Mouse (Mus musculus) bone marrow, adult 2 months (tissue): ENCODE measurements around the gene Plxnb1. TPM values are rescaled to one million over a fixed set of nuclear protein-coding genes. Genes with fewer than 3 reads are reported as not detected.
"Not testable (repeated sequence)": the region's sequence is repeated elsewhere in the genome, so short reads cannot be mapped to it uniquely, and the experiment has no call there.

Experiments
- H3K27ac ChIP-seq: fragments of 200-500 bp; 2 replicates; pipeline ENCODE4 v1.5.1; 2012; ENCODE audit warnings: low read depth, mild to moderate bottlenecking, control low read depth, inconsistent platforms, low read length; ENCODE audit not compliant: control insufficient read depth, poor library complexity, insufficient read depth
- H3K4me1 ChIP-seq: fragments of 200-500 bp; 2 replicates; pipeline ENCODE4 v1.6.1; 2011; ENCODE audit warnings: low read length; ENCODE audit not compliant: control insufficient read depth, insufficient read depth
- H3K4me3 ChIP-seq: fragments of 200-500 bp; replicated peaks from 2 replicates; pipeline ENCODE3; 2011; ENCODE audit warnings: mild to moderate bottlenecking, low read depth, low read length, control low read depth; ENCODE audit not compliant: control insufficient read depth
- CTCF ChIP-seq: fragments of 200-500 bp; IDR thresholded peaks from 2 replicates; pipeline ENCODE4 v1.5.1; 2011; ENCODE audit warnings: low read length, control low read depth; ENCODE audit not compliant: control insufficient read depth, insufficient read depth
- POLR2A ChIP-seq: fragments of 200-500 bp; IDR thresholded peaks from 2 replicates; pipeline ENCODE4 v1.6.1; 2011; ENCODE audit warnings: low read depth, mild to moderate bottlenecking, control low read depth, low read length, borderline replicate concordance; ENCODE audit not compliant: control insufficient read depth
- WGBS: fragments of 180-500 bp; shearing (Covaris S2); methylation state at CpG from one replicate; pipeline ENCODE4 v1.1.7; 2018; 5-methylcytosine and 5-hydroxymethylcytosine counted together
- polyA plus RNA-seq: library from polyadenylated mRNA; stranded (reverse); fragments of >200 nt; gene quantifications from 2 replicates; pipeline ENCODE4 v1.2.4, GENCODE M21; 2011; ENCODE audit warnings: low replicate concordance; ENCODE audit not compliant: missing spikeins, insufficient read depth, insufficient read length

Plxnb1 gene
- polyA plus RNA-seq, 1 experiment: 1.1 TPM

DNA sequence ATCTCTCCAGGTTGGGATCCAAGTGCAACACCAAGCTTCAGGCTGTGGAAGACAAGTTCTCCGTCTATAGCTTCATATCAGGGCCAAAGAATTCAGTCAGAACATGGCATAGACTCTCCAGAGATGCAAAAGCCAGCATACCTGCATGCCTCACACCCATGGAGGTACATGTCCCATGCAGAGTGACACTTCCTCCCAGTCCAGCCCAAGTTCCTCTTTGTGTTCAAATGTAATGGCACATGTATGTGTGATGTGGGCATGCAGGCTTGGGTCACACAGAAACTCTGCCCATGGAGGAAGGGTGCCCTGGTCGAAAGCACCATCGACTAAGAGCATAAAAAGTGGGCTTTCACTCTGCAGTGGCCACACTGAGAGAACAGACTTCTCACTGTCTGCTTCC, 29.0 kb downstream of the Plxnb1 start:
- no peak overlapping the region for H3K27ac ChIP-seq
- TF ChIP-seq CTCF (no peak), POLR2A (no peak)
- H3K4me3 ChIP-seq: no peak overlapping the region
- H3K4me1 ChIP-seq: no peaks in the 10 kb centered on the region
- WGBS: 69% methylated on average over 3 of the region's 3 CpGs

DNA sequence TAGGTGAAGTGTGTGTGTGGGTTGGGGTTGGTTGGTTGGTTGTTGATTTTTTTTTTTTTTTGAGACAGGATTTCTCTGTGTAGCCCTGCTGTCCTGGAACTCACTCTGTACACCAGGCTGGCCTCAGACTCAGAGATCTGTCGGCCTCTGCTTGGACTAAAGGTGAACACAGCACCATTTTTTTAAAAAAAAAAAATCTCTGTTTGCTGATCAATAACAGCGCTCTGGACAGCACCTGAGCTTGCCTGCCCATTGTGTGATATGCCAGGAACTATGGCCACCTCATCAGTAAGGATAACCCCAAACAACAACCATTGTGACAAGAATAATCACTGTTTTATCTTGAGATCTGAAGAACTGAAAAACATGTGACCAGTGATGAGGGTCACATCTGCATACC, 29.9 kb downstream of the Plxnb1 start:
- no peaks in the 10 kb centered on the region for H3K4me1 ChIP-seq
- WGBS: 82% methylated on average over 2 of the region's 2 CpGs
- H3K27ac ChIP-seq: no peak overlapping the region

DNA sequence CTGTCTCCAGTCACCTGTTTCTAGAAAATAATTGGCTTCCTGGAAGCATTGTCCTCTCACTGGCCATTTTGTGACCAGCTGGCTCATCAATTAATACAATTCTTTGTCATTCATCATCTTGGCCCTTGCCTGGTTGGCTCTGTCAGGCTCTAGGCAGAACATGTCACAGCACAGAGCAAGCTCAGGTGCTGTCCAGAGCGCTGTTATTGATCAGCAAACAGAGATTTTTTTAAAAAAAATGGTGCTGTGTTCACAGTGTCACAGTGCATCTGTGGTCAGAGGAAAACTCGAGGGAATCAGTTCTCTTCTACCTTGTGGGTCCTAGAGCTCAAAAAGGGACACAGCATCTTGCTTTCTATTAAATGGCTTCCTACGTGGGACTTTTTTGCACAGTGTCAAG, 30.3 kb downstream of the Plxnb1 start:
- Histone ChIP-seq H3K4me1 (no peaks in the 10 kb centered on the region), H3K4me3 (no peak overlapping the region), H3K27ac (no peak overlapping the region)
- TF ChIP-seq CTCF: no peak
- WGBS: 60% methylated on average over 3 of the region's 3 CpGs

More for the DNA sequence above, 29.9 kb downstream of the Plxnb1 start:
- no peak for TF ChIP-seq CTCF
- TF ChIP-seq POLR2A: no peak
- H3K4me3 ChIP-seq: no peak overlapping the region

DNA sequence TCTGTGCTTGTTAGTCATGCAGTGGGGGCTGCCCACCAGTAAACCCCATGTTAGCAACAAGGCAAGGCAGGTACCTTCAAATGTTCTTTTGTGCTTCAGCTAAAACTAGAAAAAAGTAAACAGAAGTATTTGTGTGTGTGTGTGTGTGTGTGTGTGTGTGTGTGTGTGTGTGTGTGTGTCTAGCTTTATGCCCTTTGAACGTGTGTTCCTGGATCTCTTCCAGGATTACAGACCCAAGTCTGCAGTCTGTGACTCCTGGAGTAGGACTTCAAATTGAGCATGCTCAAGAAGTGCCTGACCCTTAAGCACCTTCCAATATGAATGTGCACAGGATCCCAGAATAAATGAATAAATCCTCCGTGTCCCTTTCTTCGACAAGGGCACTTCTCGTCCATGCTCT, 31.9 kb downstream of the Plxnb1 start:
- no peaks in the 10 kb centered on the region for H3K4me1 ChIP-seq
- no peak overlapping the region for H3K27ac ChIP-seq
- 80% methylated on average over 4 of the region's 4 CpGs for WGBS
- no peak overlapping the region for H3K4me3 ChIP-seq
- no peak for TF ChIP-seq CTCF
- TF ChIP-seq POLR2A: no peak

DNA sequence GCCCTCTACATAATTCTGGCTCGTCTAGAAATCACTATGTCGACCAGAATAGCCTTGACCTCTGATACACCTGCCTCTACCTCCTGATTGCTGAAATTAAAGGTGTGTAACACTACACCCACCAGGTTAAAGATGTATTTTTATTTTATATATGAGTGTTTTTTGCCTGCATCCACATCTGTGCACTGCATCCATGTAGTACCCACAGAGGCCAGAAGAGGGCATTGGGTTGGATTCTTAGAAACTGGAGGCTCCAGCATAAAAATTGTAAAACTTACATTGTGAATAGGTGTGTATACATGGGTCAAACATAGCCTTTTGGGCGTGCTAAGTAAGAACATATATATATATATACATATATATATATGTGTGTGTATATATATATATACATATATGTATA, 33.0 kb downstream of the Plxnb1 start:
- Histone ChIP-seq H3K27ac (no peak overlapping the region), H3K4me1 (no peaks in the 10 kb centered on the region), H3K4me3 (no peak overlapping the region)
- TF ChIP-seq CTCF: no peak
- TF ChIP-seq POLR2A: no peak
- 46% methylated on average over 3 of the region's 3 CpGs for WGBS

DNA sequence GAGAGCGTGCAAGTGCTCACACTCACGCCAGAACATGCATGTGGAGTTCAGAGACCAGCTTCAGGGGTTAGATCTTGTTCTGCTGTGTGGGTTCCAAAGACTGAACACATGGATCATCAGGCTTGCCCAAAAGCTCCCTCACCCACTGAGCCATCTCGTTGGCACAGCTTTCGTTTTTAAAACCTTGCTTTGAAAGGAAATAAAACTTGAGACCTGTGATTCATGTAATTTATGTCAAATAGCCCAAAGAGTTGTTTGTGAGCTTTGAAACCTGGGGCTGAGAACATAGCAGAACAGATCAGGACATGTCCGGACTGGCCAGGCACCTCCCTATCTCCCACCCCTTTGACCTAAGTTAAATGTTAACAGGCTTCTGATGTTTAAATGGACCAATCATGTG, 34.9 kb downstream of the Plxnb1 start:
- 78% methylated on average over 5 of the region's 5 CpGs for WGBS
- H3K4me3 ChIP-seq: no peak overlapping the region
- H3K4me1 ChIP-seq: no peaks in the 10 kb centered on the region
- no peak for TF ChIP-seq POLR2A
- no peak for TF ChIP-seq CTCF
- no peak overlapping the region for H3K27ac ChIP-seq

DNA sequence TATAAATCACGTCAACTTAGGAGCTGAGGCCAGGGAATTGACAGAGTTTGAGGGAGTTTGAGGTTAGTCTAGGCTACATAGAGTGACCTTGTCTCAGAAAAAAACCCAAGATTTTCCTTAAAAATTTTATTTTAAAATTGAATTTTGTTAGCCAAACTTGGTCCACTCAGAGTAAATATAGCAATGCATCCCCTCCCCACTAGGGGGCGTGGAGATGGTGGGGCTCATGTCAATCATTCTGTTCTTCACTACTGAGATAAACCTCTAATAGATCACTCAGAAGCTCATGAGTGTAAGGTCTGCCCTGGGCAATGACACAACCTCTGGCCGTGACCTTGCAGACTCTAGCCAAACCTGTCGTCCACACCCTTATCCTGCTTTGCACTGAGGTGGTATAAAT, 45.2 kb downstream of the Plxnb1 start:
- WGBS: 60% methylated on average over 4 of the region's 4 CpGs

DNA sequence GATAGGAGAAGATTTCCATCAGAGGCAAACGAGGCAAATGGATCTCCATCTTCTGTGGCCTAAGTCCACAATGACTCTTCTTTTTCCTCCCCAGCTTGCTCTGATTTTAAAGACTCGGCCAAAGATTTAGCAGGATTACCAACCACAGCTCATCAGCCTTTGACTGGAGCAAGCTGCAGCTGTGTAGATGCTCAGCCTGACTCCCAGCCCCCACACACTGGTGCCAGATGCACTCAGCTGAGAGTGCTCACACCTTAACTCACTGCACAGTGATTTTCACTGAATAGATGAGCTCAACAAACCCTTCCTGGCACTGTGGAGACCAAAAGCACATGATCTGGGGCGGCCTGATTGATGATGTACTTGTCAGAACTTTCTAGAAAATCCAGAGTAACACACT, 66.8 kb downstream of the Plxnb1 start, which contains the start of gene Fbxw21:
Fbxw21 (minus strand) TSS at position 101 of the 400 bp plus-strand sequence.
- Histone ChIP-seq H3K4me3 (no peak within 1 kb of the TSS), H3K27ac (no peak within 1 kb of the TSS), H3K4me1 (no peaks in the 10 kb centered on the region)
- TF ChIP-seq POLR2A (no peak), CTCF (no peak)
- 62% methylated on average over 3 of the region's 3 CpGs for WGBS

More for the DNA sequence above, 45.2 kb downstream of the Plxnb1 start:
- H3K4me3 ChIP-seq, H3K4me1 ChIP-seq, H3K27ac ChIP-seq: not testable (repeated sequence)
- peak; percentile 35; the same call in 1 of the 2 replicates for TF ChIP-seq CTCF

DNA sequence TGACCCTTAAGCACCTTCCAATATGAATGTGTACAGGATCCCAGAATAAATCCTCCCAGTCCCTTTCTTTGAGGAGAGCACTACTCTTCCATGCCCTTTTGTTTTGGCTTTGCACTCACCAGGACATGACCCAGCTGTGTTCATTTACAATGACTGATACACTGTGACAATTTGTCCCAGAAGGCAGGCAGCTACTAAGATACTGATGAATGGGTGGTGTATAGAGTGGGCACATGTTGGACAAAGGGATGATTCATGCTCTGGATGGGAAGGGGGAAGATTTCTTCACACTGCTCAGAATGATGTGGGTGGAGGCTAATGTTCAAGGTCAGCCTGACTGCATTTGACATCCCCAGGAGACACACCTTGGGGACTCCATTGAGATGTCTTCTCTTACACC, 72.1 kb downstream of the Plxnb1 start:
- no peaks in the 10 kb centered on the region for H3K4me1 ChIP-seq
- TF ChIP-seq POLR2A (no peak), CTCF (no peak)
- H3K4me3 ChIP-seq: no peak overlapping the region

More for the DNA sequence above, 72.1 kb downstream of the Plxnb1 start:
- H3K27ac ChIP-seq: no peak overlapping the region

Other genes starting within 250 kb of the Plxnb1 start
- gene Slc26a6, start 242.1 kb upstream of the Plxnb1 start, polyA plus RNA-seq: 11.0 and 13.3 TPM in 2 replicates
- not detected in 2 replicates for gene Tmem89, start 180.8 kb upstream of the Plxnb1 start, polyA plus RNA-seq
- 50.7 and 70.0 TPM in 2 replicates for gene Uqcrc1, start 158.8 kb upstream of the Plxnb1 start, polyA plus RNA-seq
- 5.5 and 17.5 TPM in 2 replicates for gene Col7a1, start 141.8 kb upstream of the Plxnb1 start, polyA plus RNA-seq
- gene Ucn2, start 109.4 kb upstream of the Plxnb1 start, polyA plus RNA-seq: not detected in 2 replicates
- 15.4 and 35.2 TPM in 2 replicates for gene Pfkfb4, start 103.6 kb upstream of the Plxnb1 start, polyA plus RNA-seq
- gene Shisa5, start 56.8 kb upstream of the Plxnb1 start, polyA plus RNA-seq: 69.2 and 133 TPM in 2 replicates
- 10.1 and 19.5 TPM in 2 replicates for gene Trex1, start 35.7 kb upstream of the Plxnb1 start, polyA plus RNA-seq
- 5.8 and 10.2 TPM in 2 replicates for gene Atrip, start 21.3 kb upstream of the Plxnb1 start, polyA plus RNA-seq
- gene Ccdc51, start 12.9 kb upstream of the Plxnb1 start, polyA plus RNA-seq: 3.4 and 6.0 TPM in 2 replicates
- gene Tma7, start 12.8 kb upstream of the Plxnb1 start, polyA plus RNA-seq: 206 and 254 TPM in 2 replicates
- not detected in 2 replicates for gene Fbxw21, start 66.7 kb downstream of the Plxnb1 start, polyA plus RNA-seq
- not detected in 2 replicates for gene Fbxw13, start 100.6 kb downstream of the Plxnb1 start, polyA plus RNA-seq
- gene Fbxw20, start 139.4 kb downstream of the Plxnb1 start, polyA plus RNA-seq: not detected in 2 replicates
- not detected in 2 replicates for gene Fbxw14, start 192.3 kb downstream of the Plxnb1 start, polyA plus RNA-seq
- gene Fbxw28, start 244.3 kb downstream of the Plxnb1 start, polyA plus RNA-seq: not detected in 2 replicates